Mouse (Mus musculus): ENCODE data around the gene Rps18.

Rps18 gene

DNA sequence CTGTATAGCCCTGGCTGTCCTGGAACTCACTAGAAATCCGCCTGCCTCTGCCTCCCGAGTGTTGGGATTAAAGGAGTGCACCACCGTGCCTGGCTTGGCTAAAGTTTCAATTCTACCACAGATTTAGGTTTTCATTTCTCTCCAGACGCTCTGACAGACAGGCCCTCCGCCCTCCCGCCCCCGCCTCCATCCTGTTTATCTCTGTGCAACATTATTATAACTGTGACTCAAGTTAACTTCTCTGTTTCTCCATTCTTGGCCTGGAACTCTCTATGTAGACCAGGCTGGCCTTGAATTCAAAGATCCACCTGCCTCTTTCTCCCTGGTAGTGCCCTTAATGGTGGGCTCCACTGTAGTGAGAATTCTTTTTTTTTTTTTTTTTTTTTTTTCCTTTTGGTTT, 53.3 kb downstream of the Rps18 start:
- no peak for DNase-seq

DNA sequence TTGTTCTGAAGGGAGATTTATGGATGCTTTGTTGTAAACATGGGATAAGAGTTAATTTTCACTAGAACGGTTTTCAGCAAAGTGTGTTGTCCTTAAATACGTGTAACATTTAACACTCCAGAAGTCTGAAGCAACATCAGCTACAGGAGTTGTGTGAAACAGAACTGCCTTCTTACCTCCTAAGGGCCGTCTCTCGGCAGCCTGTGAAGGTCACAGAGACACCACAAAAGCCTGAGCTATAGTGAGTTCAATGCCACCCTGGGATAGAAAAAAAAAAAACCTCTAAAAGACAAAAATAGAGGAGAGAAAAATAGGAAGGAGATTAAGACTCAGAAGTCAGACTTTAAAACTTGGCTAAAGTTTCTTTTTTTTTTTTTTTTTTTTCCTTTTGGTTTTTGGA, 53.7 kb downstream of the Rps18 start:
- no peak for DNase-seq

Measured in kidney, adult 18-20 months (tissue).